Mouse (Mus musculus): ENCODE measurements around the gene Cryl1. TPM values are rescaled to one million over a fixed set of nuclear protein-coding genes. Genes with fewer than 3 reads are reported as not detected.

Gene Cryl1
- total and polyA plus RNA-seq, 3 experiments: 9.7 to 14.5 (median 12.3) TPM

DNA sequence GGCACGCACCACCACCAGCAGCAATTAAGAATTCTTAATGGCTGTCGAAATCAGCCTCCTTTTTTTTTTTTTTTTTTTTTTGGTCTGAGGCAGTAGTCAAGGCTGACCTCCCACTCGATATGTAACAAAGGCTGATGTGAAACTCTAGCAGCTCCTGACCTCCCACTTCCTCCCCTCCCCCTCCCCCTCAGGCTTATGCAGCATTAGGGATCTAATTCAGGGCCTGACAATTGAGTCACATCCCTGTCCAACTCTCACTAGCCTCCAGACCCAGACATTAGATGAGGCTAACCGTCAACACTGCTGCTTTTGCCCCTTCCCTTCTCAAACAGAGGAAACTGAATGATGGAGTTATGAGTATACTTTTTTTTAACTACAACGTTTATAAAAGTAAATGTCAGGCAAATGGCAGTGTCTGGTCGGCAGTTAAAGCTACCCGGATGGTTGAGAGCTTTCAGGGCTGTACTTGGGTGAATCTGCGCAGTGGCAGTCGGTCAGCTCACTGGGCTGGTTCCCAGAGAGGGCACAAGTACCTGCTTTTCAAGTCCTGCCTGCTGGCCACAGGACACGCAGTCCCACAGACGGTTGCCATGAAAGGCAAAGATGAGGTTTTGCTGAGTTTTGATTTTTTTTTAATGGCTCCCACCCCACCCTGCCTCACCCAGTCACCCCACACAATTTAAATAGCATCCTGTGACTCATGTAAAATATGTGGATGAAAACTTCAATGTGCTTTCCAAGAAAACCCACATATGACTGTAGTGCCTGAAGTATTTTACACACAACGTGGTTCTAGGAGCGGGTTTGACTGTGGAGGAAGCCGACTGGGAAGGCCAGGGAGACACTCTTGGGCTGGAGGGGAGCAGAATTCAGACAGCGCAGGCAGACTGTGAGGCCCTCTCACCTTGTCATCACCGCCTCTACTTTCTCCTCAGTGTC, 81.4 kb downstream of the Cryl1 start:
- no peak for DNase-seq

DNA sequence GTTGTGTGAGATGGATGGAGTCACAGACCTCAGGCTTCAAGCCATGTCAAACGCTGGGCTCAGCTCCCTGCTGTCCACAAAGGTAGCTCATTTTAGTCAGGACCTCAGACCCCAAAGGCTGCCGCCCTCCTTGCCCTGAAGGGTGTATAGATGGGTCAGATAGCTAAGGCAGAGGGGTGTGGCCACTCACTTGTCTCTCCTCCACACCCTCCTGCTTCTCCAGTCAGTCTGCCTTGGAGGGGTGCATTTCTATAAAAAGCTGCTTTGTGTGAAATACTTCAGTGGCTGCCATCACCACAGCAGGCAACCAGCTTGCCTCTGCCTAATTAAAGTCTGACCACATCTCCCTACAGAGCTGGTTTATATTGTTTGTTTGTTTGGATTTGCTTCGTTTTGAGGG, 82.4 kb downstream of the Cryl1 start:
- no peak for DNase-seq

DNA sequence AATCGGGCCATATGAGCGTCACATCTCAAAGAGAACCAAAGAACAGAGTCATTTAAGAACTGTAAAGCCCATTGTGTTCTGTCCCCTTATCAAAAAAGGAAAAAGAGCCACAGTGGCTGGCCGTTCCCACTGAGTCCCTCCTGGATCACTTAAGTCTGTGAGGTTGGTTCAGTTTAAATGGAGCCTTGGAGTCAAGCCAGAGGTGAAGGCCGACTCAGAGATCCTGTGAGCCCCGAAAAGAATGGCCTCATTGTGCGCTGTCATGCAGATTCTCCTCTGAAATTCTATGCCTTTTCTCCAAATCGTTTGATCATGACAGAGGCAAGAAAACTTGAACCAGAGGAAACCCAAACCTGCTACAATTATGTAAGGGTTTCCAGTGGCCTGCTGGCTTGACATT, 82.8 kb downstream of the Cryl1 start:
- no peak for DNase-seq

DNA sequence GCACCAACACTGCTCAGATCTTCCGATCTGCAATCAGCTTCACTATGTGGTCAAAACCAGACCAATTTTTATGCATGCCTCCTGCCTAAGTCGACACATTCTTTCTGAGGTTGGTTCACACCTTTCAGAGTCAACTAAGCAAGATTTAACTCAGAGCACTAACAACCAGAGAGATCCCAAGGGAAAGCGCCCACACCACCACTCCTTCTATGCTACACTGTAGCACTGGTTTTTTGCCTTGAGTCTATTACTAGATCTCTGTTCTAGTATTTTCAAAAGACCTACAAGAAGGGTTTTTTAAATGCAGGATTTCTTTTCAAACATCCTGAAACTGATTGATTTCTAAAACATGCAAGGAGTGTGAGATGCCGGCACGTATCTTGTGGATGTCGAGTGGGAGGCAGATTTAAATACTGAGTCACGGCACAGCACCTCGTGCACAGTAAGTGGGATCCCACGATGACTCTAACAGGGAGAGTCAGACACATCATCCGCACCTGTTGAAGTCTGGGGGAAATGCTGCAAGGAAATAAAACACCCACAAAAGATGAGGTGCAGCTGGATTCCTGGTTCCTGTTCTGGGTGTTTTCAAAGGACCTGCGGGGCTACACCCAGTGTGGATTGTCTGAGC, 96.6 kb downstream of the Cryl1 start:
- DNase-seq: no peak

DNA sequence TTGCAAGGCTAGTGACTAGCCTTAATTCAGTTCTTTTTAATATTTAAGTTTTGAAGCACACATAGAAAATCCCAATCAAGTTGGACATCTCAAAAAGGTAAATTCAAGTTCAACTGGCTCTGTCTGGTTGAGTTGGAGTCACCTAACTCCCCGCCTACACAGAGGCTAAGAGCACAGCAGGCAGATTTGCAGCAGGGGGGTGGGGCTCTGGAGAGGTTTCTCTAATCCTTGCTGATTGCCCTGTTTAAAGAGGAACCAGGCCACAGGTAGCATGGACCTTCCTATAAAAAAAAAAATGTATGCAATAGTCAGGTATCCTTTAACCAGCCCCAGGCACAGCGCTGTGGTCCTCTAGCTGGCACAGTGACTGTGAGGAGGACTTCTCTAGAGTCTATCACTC, 97.8 kb downstream of the Cryl1 start:
- DNase-seq: no peak

DNA sequence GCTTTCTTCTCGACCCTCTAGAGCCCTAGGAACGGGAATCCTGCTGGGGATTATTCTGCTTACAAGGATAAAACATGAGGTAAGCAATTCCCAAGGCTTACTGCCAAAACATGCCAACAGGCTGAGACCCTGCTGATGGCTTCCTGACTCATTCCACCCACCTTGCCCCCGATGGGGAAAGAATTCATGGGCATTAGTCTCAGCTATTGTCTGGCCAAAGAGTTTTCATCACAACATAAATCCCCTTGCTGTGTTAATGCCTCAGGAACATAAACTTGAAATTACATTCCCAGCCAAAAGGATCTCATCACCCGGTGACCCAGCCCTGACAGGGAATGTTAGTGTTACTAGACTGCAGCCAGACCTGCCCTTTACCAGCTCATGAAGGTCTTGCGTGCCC, 100.7 kb downstream of the Cryl1 start:
- no peak for DNase-seq

DNA sequence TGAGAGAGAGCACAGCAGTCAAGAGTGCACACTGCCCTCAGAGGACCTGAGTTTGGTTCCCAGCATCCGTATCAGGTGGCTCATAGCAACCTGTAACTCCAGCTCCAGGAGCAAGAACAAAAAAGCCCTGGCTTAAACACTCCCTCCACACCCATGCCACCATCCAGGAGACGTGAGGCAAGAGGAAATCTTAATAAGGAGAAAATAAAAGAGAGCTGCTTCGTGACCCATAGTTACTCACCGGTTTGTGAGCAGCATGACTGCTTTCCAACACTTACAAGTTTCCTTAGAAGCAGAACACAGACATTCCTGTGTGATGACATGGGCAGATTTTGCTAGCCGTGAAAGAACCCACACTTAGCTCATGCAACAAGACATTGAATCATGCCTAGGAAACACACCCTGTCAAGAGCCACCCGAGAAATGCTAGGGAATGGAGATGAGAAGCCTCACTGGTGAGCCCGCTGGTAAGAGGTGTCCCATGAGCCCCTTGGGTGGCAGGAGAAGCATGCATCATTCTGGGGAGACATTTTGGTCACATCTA, 106.9 kb downstream of the Cryl1 start:
- no peak for DNase-seq

DNA sequence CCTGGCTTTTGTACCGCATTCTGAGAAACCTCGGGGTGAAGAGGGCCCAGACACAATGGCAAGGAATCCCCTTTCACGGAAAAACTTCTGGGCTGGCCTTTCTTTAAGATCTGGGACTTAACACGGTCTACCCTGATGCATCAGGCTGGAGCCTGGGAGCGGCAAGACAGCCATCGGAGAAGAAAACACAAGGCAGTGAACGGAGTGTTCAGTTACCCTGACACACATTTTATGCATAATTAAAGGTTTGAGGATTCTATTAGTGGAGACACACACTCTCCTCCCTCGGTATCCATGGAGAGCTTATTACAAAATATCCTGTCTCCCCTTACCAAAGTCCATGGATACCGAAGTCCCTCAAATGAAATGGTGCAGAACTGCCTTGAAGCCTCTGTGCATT, 109.2 kb downstream of the Cryl1 start:
- DNase-seq: no peak

DNA sequence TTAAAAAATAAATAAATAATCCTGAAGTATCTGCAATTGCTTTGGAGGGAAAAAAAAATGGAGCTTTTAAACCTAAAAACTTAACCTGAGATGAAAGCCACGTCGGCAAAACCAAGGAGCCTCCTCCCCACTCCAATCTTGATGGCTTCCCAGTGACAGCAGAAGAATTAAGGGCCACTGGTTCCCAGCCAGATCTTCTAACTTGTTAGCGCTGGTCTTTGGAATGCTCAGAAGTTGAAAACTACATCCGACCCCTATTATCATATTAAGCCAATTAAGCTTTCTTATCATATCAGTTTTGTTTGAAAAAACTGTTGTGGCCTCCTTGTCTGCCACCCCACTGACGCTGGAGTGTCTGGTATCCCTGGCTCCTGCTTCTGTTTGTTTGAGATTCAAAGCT, 114.5 kb downstream of the Cryl1 start:
- DNase-seq: no peak

DNA sequence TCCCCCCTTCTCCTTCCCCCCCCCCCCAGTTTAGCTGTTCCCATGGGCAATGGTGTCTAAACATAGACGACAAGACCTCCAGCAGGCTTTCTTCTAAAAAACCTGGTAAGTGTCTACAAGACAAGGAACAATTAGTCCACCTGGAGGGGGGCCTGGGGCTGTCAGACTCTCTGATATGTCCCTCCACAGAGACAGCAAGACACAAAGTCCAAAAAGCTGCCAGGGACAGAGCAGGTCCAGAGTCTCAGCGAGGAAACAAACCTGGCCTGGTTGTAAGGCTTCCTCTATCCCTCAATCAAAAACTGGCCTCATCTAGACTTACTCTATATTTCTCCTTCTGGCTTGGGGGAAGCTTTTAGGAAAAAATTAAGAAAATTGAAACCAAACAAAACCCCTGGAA, 115.7 kb downstream of the Cryl1 start:
- no peak for DNase-seq

DNA sequence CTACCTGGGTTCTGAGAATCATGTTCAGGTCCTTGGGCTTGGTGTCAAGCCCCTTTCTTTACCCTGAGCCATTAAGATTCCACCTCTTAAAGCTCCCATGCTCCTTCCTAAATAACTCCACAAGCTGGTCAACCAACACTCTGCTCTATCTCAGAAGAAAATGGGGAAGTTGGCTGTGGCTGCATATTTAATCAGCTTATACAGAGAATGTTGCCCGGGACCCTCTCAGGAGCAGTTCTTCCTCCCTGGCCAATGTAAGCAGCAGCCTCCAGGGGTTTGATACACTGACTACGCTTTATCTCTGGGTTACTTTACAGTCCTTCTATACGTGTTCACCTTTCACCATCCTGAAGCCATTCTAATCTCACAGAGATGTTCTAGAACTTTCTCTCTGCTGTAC, 117.5 kb downstream of the Cryl1 start:
- no peak for DNase-seq

DNA sequence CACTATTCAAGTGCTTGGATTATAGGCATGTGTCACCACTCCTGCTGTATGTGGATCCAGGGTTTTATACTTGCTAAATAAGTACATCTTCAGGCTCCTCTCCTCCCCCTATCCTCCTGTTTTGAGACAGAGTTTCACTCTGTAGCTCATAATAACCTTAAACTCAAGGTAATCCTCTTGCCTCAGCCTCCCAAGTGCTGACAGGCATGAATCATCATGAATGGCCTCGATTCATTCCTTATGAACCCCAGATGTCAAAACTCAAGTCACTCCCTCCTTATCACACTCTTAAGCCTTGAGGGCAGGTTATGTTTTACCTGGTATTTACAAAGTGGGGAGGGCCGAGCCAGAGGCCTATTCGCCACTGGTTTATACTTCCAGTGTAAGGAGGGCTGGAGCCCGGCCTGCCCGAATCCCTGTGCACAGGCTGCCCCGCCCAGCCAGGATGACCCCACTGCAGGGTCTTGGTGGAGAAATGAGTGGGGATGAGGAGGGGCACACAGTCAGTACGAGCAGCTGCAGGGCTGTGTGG, 121.8 kb downstream of the Cryl1 start:
- DNase-seq: peak; percentile 11

DNA sequence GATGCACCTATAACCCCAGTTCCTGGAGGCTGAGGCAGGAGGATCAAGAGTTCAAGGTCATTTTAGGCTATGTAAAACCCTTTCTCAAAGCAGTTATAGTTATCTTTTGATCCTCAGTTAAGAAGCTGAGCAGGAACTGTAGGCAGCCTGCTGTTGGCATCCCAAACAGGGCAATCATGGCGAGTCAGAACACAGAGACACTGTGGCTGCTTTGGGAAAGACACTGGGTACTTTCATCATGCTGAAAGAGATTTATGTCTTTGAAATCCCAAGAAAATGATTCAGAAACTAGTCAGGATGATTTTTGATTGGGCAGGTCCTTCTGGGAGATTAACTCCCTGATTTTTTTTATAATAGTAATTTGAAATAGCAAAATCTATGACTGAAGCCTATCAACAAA, 126.0 kb downstream of the Cryl1 start:
- peak; percentile 27 for DNase-seq

DNA sequence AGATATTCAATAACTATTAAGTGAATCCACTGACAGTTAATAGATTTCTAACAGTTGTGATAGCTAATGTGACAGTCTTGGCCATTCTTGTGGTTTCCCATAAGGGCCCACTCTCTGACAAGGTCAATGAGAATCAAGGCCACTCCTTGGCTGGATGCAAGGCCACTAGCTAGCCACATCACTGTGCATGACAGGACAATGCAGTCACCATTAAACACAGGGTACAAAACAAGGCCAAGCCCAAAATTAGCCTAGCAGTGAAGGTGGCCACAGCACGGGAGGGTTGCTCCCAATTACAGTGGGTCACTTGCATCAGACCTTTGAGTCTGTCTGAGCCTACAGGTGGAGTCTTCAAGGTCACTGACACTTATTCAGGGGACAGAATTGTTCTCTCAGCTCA, 126.5 kb downstream of the Cryl1 start:
- peak; percentile 89 for DNase-seq

DNA sequence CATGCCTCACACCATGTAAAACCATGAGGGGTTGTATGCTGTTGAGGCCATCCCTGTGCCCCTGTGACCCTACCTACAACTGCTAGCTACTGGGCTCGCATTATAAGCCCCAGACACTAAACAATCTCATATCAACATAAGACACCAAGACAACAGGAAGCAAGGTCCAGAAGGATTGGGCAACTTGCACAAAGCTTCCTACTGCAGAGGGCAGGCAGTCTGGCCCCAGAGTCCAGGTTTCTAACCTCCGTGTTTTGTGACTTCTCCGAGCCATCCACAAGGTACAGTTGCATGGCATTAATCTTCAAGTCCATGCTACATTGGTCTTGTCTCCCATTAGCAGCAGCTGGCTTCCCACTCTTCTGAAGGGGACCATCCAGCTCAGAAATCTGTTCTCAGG, 129.4 kb downstream of the Cryl1 start:
- DNase-seq: no peak

DNA sequence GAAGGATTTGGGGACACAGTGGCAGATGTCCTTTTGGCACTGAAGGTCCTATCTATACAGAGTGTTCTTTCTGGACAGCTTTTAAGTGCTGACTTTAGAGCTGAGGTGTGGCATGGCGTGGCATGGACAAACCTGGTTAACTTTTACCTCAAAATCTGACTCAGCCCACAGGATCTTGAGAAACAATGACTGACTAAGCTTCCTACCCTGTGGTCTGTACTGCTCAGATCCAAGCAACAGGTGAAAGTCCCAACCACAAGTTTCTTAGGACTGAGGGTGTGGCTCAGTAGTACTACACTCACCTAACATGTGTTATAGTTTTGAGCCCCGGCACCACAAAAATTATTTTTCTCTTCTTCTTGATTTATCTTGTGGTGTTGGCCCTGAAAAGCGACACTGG, 130.0 kb downstream of the Cryl1 start:
- no peak for DNase-seq

DNA sequence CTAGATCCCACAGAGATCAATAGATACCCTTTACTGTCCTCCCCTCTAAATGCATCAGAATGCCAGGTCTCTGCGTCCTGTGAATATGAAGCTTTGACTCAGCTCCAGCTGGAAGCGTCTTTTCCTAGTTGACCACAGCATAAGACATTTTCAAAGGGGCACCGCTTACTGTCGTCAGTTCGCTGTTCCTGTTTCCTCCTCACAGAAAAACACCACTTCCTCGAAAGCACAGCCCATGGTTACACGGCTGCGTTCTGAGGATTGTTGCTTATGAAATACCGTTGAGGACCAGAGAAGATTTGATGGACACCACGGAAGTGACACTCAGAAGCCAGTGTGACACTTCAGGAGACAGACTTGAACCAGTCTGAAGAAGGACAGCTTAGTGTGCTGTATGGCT, 134.4 kb downstream of the Cryl1 start:
- no peak for DNase-seq

DNA sequence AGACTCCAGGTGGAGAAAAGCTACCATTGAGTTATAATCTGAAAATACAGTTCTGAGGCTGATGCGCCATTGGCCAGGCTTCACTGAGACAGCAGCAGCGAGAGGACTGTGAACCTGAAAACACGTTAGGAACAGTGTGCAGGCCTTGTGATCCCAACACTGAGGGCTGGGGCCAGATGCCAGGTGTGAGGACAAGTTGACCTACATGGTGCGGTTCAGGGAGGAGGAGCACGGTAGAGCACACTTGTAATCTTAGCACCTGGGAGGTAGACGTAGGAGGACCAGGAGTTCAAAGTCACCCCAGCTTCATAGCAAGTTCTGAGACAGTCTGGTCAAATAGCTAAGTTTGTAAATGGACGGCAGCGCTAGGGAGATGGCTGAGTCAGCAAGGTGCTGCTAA, 139.0 kb downstream of the Cryl1 start:
- DNase-seq: no peak

DNA sequence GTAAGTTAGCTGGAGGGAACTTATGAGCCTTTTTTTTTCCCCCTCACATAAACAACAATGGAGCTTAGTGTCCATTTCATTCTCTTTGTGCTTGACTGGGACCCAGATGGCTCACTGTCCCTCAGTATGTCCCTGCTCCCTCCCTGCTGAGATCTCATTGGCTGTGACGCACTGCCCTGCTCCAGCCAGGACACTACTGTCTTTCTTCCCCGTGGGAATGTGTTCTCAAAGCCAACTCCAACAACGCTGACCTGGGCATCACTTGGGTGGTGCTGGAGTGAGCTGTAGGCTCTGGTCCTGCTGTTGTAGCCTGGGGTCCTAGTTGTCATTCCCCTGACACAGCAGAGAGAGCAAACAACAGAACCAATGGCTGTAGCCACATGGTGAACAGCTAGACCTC, 149.7 kb downstream of the Cryl1 start:
- DNase-seq: no peak

DNA sequence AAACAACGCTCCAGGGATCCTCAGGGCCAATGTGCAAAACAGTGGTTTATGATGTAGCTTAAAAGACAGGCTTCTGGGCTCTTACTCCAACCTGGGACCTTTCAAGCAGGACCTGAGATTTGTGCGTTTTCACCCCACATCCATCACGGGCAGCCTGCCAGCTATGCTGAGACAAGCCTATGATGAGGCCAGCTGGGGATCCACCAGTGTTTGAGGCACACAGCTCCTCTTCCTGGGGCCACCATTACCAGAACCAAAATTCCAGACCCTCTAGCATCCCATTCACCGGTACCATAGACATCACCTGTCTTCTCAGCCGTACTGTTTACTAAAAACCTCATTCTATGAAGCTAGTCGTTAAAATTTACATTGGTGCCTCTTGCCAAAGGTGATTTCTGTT, 151.8 kb downstream of the Cryl1 start:
- no peak for DNase-seq

DNA sequence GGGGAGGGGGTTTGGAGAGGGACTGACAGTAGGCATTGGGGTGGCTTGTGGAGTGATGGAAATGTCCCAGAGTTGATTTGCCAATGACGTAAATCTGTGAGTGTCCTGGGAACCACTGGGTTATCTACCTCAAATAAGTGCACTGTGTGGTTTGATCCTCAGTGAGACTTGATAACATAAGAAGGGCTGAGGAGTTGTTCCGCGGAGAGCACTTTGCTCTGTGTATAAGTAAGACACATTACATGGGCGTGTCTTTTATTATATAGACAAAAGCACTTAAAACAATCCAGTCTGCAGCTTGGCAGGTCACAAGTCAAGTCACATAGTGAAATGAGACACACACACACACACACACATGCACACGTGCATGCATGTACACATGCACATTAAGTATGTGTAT, 155.4 kb downstream of the Cryl1 start:
- no peak for DNase-seq

DNA sequence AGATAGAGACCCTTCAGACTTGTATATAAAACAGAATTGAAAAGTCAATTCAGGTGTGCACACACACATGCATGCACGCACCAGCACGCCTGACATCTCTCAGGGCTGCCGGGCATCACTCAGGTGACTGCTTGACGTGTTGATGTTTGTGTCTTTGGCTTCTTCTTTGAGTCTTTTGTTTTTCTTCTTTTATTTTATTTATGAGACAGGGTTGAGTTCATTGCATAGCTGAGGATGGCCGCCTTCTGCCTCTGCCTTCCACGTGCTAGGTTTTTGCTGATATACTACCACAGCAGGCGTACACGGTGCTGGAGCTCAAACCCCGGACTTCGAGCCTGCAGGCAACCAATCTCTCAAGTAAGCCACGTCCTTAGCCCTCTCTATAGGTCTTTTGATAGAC, 163.1 kb downstream of the Cryl1 start:
- no peak for DNase-seq

DNA sequence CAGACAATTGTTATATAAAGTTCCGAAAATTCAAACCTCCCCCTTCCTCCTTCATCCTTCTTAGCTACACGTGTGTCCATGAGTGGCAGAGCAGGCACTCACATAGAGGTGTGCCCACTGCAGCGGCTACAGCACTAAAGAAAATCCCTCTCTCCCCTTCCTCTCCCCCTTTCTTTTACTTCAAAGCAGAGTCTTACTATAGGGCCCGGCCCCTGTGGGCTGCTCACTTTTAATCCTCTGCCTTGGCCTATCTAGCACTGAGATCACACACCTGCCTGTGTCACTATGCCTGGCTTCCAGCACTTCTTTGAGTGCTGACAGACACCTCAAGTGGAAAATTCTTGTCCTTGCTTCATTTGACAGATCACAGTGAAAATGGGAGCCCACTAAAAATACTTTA, 163.6 kb downstream of the Cryl1 start:
- DNase-seq: no peak
